In the genomic region with DNA sequence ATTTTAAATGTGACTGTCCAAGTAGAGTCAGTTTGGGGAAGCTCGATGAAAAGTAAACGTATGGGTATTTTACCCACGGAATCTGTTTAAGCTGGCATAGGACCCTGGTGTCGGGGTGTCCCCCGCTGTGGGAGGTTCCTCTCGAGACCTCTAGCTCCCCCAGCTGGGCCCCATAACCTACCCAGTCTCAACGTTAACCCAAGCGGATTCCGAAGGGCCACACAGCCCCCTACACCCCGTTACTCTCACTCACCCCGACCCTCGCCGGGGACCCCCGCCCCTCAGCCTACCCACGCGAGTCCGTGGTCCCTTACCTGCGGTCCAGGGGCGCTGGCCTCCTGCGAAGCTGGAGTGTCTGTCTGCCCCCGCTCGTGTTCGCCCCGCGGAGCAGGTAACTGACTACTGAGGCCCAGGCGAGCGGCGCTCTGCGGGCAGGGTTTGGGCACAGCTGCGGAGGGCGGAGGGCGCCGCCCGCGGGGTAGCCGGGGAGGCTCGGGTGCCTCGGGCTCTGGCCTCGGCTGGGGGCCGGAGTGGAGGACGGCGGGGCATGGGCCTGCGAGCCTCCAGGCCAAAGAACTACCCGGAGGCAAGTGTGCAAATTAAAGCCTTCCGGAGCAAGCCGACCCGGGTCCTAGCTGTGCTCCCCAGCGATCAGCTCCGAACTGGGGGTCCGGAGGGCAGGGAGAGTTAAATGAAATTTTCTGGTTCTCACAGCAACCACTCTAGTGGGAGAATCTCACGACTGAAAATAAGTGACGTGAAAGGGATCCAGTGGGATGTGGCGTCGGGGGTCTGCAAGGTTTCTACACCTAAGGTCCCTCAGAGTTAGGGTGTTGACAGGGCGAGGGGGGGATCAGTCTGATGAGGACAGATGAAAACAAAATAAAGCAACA, we compare ENCODE assay signal across 8 mouse cellular contexts.
DNase-seq lines count a peak whose midpoint lies in the region; ATAC-seq and TF ChIP-seq lines count a peak whose summit lies in the region.

No protein-coding gene starts in this region.

- no peak overlapping the region for H3K27ac ChIP-seq in hindbrain, embryonic 14.5 days

- TF ChIP-seq CTCF in E14TG2a.4 (conservative IDR thresholded peaks at IDR 0.05; ENCODE audit: low read length) = no peak

- H3K36me3 ChIP-seq in E14TG2a.4 (ENCODE audit: insufficient read depth, low read length) = no peaks in the 10 kb centered on the region
- no peaks in the 10 kb centered on the region for H3K36me3 ChIP-seq in hindbrain, embryonic 14.5 days (replicated peaks; ENCODE audit: control insufficient read depth, insufficient read depth)

- H3K9me3 ChIP-seq in E14TG2a.4 (ENCODE audit: low read length) = peaks cover 32% of the 10 kb centered on the region
- H3K9me3 ChIP-seq in hindbrain, embryonic 14.5 days (ENCODE audit: control insufficient read depth, low read length) = no peaks in the 10 kb centered on the region

- WGBS in hindbrain, embryonic 14.5 days = 5% methylated on average over 55 of the region's 55 CpGs

- H3K4me1 ChIP-seq in E14TG2a.4 (replicated peaks; ENCODE audit: low read depth, low read length) = peaks cover 20% of the 10 kb centered on the region
- H3K4me1 ChIP-seq in hindbrain, embryonic 14.5 days (replicated peaks; ENCODE audit: control insufficient read depth, insufficient read depth, low read length) = peaks cover 19% of the 10 kb centered on the region

- peak overlapping the region; percentile 76 for H3K4me3 ChIP-seq in E14TG2a.4 (replicated peaks; ENCODE audit: low read length)
- peak overlapping the region; percentile 47 for H3K4me3 ChIP-seq in hindbrain, embryonic 14.5 days (replicated peaks; ENCODE audit: low read length)

- H3K4me2 ChIP-seq in hindbrain, embryonic 14.5 days (replicated peaks) = peak overlapping the region; percentile 92

- ATAC-seq in hindbrain, embryonic 14.5 days (ENCODE audit: low FRiP score) = peak; percentile 42; the same call in 1 of the 2 replicates
- peak; percentile 29; the same call in 1 of the 2 replicates for ATAC-seq in megakaryocyte progenitor cell, adult 5-6 weeks (replicated peaks; ENCODE audit: poor library complexity)

- peak; percentile 2 for DNase-seq in cerebellum, adult 8-10 months
- no peak for DNase-seq in cerebellum, adult 9-10 months
- DNase-seq in hindbrain, embryonic 14.5 days (ENCODE audit: low spot score) = no peak
- DNase-seq in urinary bladder, postnatal 10 days (ENCODE audit: low spot score) = no peak
- DNase-seq in adrenal gland, postnatal 25 days = no peak
- no peak for DNase-seq in right cerebral cortex, postnatal 25 days

- H3K27me3 ChIP-seq in E14TG2a.4 (ENCODE audit: insufficient read depth, low read length) = peaks cover 52% of the 10 kb centered on the region
- H3K27me3 ChIP-seq in hindbrain, embryonic 14.5 days (ENCODE audit: control insufficient read depth, insufficient read depth, low read length) = peaks cover 38% of the 10 kb centered on the region

- H3K9ac ChIP-seq in hindbrain, embryonic 14.5 days = peak overlapping the region; percentile 45
